Mouse (Mus musculus) heart, adult 11 months (tissue): Measurements from ENCODE around the gene Grb14.

Experiments used
- DNase-seq: peaks from one replicate; pipeline ENCODE4 v3.0.0; 2022

The Grb14 gene

GRCm38 (mm10) chr2:64973819-64974441, 50.9 kb downstream of the Grb14 start:
- peak; percentile 77 for DNase-seq

- peak; percentile 76 for DNase-seq
These were observed 51.7 kb downstream of the Grb14 start for GRCm38 (mm10) chr2:64973125-64973524.

- DNase-seq, result no peak
These were observed 53.0 kb downstream of the Grb14 start for GRCm38 (mm10) chr2:64971828-64972227.

GRCm38 (mm10) chr2:64970992-64971391, 53.8 kb downstream of the Grb14 start:
- peak; percentile 71 for DNase-seq

- peak; percentile 66 for DNase-seq
These were observed 57.8 kb downstream of the Grb14 start for GRCm38 (mm10) chr2:64966893-64967444.

- peak; percentile 97 for DNase-seq
These were observed 58.5 kb downstream of the Grb14 start for GRCm38 (mm10) chr2:64966323-64966722.

- DNase-seq, result no peak
These were observed 59.4 kb downstream of the Grb14 start for GRCm38 (mm10) chr2:64965227-64965864.

- no peak for DNase-seq
These were observed 62.6 kb downstream of the Grb14 start for GRCm38 (mm10) chr2:64962196-64962595.

GRCm38 (mm10) chr2:64961381-64961780, 63.4 kb downstream of the Grb14 start:
- no peak for DNase-seq

- no peak for DNase-seq
These were observed 65.1 kb downstream of the Grb14 start for GRCm38 (mm10) chr2:64959657-64960056.

GRCm38 (mm10) chr2:64955441-64955840, 69.3 kb downstream of the Grb14 start:
- DNase-seq, result peak; percentile 88

GRCm38 (mm10) chr2:64949210-64949609, 75.6 kb downstream of the Grb14 start:
- no peak for DNase-seq

GRCm38 (mm10) chr2:64948418-64949169, 76.2 kb downstream of the Grb14 start:
- no peak for DNase-seq

GRCm38 (mm10) chr2:64947484-64947883, 77.3 kb downstream of the Grb14 start:
- DNase-seq, result no peak

GRCm38 (mm10) chr2:64920879-64921278, 103.9 kb downstream of the Grb14 start:
- no peak for DNase-seq

- no peak for DNase-seq
These were observed 109.3 kb downstream of the Grb14 start for GRCm38 (mm10) chr2:64915448-64915847.

GRCm38 (mm10) chr2:64904877-64905276, 119.9 kb downstream of the Grb14 start:
- no peak for DNase-seq

GRCm38 (mm10) chr2:64897844-64898243, 126.9 kb downstream of the Grb14 start:
- DNase-seq, result peak; percentile 66

GRCm38 (mm10) chr2:64893233-64893632, 131.6 kb downstream of the Grb14 start:
- DNase-seq, result no peak

- peak; percentile 44 for DNase-seq
These were observed 137.6 kb downstream of the Grb14 start for GRCm38 (mm10) chr2:64887098-64887757.

- DNase-seq, result no peak
These were observed 139.1 kb downstream of the Grb14 start for GRCm38 (mm10) chr2:64885696-64886095.

GRCm38 (mm10) chr2:64878275-64878674, 146.5 kb downstream of the Grb14 start:
- DNase-seq, result no peak
